Mouse (Mus musculus) monocyte, adult 5-6 weeks (primary cell): ENCODE results near the gene Abcc10. TPM values are rescaled to one million over a fixed set of nuclear protein-coding genes. Genes with fewer than 3 reads are reported as not detected.

Experiments used
- ATAC-seq: fragments of 153-309, 156-312 bp; replicated peaks from 2 replicates; pipeline ENCODE4 v1.8.0; 2017; ENCODE audit warnings: mild to moderate bottlenecking; ENCODE audit not compliant: low TSS enrichment, insufficient number of reproducible peaks, severe bottlenecking, poor library complexity, low FRiP score
- total RNA-seq: library from RNA; stranded (forward); fragments of 200-1000, 200-491, 200-594 nt; gene quantifications from 3 replicates; pipeline ENCODE4 v1.2.3, GENCODE M21; 2017

The Abcc10 gene
- total RNA-seq: 2.8 to 3.4 TPM (median 3.0 TPM) in 3 replicates

DNA sequence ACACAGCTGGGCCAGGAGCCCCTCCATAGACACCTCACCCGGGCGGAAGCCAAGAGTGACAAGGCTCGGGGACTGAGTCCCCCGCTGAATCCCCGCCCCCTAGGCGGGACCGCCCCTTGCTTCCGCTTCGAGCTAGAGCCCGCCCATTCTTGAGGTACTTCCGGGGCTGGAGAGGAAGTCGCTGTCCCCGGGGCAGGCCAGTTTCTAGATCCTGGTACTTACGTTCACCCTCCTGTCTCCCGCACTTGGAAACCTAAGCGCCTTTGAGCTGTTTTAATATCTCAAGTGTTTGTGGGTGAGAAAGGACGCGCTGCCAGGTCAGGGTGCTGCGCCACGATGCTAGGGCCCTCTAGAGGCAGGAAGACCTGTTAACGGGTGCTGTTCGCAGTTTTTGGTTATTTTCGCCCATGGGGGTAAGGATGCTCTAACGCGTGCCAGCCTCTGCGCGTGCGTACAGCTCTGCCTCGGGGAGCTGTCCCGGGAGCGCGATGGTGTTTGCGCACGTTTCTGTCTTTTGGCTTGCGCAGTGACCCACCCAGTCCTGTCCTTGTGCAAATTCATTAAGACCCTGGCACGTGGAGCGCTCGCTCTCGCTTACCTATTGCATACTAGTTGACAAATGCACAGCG is at the start of gene Abcc10:
Gene Abcc10, minus strand, starts transcription at position 447 of the 629 bp plus-strand sequence.
- ATAC-seq: peak; percentile 97

- ATAC-seq: peak; percentile 50; the same call in 1 of the 2 replicates
These were observed 43.6 kb upstream of the Abcc10 start for GRCm38 (mm10) chr17:46371783-46372182.

GRCm38 (mm10) chr17:46351026-46351700 is 23.0 kb upstream of the Abcc10 start:
- ATAC-seq: no peak

DNA sequence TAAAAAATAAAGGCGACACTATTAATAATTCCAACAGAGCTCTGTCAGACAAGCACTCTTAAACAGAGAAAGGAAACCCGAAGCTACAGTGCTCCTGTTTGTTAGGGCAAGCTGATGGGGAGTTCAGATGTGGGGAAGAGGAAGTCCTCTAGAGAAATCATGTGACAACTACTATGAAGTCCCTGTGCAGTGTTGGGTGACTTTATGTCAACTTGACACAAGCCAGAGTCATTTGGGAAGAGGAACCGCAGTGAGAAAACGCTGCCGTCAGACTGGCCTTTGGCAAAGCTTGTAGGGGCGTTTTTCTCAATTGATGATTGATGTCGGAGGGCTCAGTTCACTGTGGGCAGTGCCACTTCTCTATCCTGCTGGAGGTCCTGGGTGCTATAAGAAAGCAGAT is 13.1 kb upstream of the Abcc10 start:
- ATAC-seq: peak; percentile 59

DNA sequence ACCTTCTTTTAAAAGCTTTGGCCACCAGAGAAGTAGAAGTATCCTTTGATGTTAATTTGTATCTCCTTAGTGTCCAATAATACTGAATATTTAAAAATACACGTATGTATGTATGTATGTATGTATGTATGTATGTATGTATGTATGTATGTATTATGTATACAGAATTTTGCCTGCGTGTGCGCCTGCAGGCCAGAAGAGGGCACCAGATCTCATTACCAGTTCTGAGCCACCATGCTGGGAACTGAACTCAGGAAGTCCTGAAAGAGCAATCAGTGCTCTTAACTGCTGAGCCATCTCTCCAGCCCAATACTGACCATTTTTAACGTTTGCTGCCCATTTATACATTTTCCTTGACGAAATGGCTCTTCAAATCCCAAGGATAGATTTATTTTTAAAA is 8.3 kb upstream of the Abcc10 start:
- no peak for ATAC-seq

GRCm38 (mm10) chr17:46328723-46329122 is 571 bp upstream of the Abcc10 start:
- no peak for ATAC-seq

- no peak for ATAC-seq
These were observed 693 bp downstream of the Abcc10 start for GRCm38 (mm10) chr17:46327413-46327905.

- no peak for ATAC-seq
These were observed 5.9 kb downstream of the Abcc10 start for GRCm38 (mm10) chr17:46322046-46322823.

DNA sequence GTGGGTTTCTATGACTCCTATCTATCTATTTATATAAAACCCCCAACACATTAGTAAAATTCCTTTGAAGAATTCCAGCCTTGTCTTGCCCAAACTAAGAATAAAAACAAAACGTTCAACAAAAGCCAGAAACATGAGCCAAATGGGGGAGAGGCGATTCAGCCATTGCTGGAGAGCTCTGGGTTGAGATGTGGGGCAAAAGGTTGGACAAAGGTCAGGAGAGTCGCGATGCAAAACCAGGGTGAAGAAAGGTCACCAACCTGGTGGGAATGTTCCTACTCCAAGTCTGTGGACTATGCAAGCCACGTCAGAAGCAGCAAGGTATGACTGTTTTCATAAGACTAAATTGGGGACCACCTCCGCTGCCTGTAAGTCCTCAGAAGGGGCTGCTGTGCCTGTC is 7.7 kb downstream of the Abcc10 start:
- no peak for ATAC-seq

GRCm38 (mm10) chr17:46315813-46316212 is 12.3 kb downstream of the Abcc10 start:
- no peak for ATAC-seq

GRCm38 (mm10) chr17:46313135-46313715 is 14.9 kb downstream of the Abcc10 start:
- ATAC-seq: no peak

GRCm38 (mm10) chr17:46310515-46310914 is 17.6 kb downstream of the Abcc10 start:
- no peak for ATAC-seq

- ATAC-seq: no peak
These were observed 18.3 kb downstream of the Abcc10 start for GRCm38 (mm10) chr17:46309835-46310234.

- ATAC-seq: no peak
These were observed 21.2 kb downstream of the Abcc10 start for GRCm38 (mm10) chr17:46306956-46307355.

DNA sequence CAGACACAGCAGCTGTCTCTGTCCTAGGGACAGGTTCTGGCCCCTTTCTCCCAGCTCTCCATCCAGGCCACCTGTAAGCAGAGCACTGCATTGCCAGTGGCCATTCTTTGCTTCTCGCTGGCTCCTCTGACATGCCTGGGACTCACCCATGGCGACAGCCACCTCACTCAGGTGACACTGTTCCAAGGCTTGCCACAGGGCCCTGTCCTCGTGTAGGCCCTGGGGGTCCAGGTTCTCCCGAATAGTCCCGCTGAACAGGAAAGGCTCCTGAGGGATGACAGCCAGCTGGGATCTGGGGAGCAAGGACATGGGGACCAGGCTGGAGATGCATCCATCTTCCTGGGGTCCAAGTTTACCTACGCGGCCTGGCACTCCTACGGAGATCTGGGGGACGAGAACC is 24.0 kb downstream of the Abcc10 start:
- ATAC-seq: no peak

- no peak for ATAC-seq
These were observed 26.3 kb downstream of the Abcc10 start for GRCm38 (mm10) chr17:46301892-46302291.

DNA sequence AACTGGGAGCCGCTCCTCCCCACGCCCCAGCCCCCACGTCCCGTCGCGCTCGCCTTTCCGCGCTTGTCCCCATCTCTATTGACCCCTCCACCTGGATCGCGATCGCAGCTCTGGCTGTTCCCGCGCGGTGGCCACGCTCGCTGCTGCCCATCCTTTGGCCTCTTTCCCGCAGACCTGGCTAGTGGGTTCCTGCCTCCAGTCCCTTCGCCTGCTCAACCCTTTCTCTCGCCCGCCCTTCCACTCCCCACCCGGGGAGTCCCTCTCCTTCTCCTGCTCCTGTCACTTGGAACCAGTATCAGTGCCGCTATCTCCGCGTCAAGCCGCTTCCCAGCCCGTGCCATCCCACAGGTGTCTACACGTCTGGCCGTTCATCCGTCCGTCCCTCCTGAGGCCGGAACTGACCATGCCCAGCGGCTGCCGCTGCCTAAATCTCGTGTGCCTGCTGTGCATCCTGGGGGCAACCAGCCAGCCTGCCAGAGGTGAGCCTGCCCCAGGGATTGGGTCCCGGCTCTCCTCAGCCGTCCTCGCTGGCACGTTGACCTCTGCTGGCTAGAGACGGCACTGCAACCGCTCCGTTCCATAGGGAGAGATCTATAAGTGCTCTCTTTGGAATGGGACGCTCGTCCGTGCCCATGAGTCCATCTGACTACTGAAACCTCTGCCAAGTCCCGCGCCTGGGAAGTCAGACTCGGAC is 29.8 kb downstream of the Abcc10 start:
- peak; percentile 71 for ATAC-seq

DNA sequence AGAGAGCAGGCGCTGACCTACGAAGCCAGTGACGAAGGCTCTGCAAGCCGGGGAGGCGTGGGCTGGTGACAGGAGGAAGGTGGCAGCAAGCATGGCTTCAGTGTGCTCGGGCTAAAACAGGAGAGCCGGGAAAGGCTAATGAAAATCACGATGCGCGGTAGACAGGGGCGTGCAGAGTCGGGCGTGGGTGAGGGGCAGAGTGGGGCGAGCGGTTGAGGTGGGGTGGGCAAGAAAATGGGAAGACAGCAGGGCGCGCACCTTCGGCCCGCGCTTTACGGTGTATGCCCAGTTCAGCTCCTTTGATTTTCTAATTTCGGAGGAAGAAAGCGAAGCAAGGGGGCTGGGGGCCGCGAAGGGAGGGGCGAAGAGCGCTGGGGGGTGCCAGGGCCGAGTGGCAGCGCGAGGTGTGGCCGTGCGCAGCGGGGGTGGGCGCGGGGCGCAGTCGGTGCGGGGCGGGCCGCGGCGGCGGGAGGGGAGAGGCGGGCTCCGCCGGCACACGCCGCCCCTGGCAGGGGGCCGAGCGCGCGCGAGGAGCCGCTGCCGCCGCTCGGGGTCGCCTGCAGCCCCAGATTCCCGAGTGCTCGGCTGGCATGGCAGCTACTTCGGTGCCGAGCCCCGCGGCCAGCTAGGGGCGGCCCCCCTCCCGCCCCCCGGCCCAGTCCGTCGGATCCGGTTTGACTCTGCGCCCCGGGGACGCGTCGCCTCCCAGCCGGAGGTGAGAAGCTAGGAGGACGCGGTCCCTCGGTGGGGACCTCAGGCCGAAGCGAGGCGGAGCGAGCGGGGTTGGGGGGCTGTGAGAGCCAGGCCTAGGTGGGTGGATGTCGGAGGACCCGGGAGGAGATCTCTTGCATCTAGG is 30.6 kb downstream of the Abcc10 start, which contains the start of gene Dlk2:
Gene Dlk2, plus strand, starts transcription at position 58 of the 856 bp plus-strand sequence.
- ATAC-seq: no peak
